Mouse (Mus musculus) midbrain, postnatal 0 days (tissue): ENCODE data around the gene Gm20388. TPM values are rescaled to one million over a fixed set of nuclear protein-coding genes. Genes with fewer than 3 reads are reported as not detected.

Experiments
- ATAC-seq: fragments of 200-750 bp; cut with Nextera tagmentation; 2 replicates; pipeline ENCODE4 v1.8.0; 2017; ENCODE audit warnings: moderate number of reproducible peaks, mild to moderate bottlenecking, moderate TSS enrichment, moderate library complexity; ENCODE audit not compliant: low FRiP score
- DNase-seq: peaks from one replicate; pipeline ENCODE4 v3.0.0-alpha.2; 2015; ENCODE audit warnings: low spot score
- H3K27ac ChIP-seq: fragments of 300-500 bp; sonication (generic); 2 replicates; pipeline ENCODE4 v1.5.1; 2014; ENCODE audit warnings: low read depth, mild to moderate bottlenecking, low read length, mixed read lengths
- H3K27me3 ChIP-seq: fragments of 300-500 bp; sonication (generic); 2 replicates; pipeline ENCODE4 v1.6.1; 2014; ENCODE audit warnings: low read length, control low read depth, mixed read lengths; ENCODE audit not compliant: insufficient read depth
- H3K36me3 ChIP-seq: fragments of 300-500 bp; sonication (generic); 2 replicates; pipeline ENCODE4 v1.6.1; 2014; ENCODE audit warnings: low read length, control low read depth, mixed read lengths; ENCODE audit not compliant: insufficient read depth
- H3K4me1 ChIP-seq: fragments of 300-500 bp; sonication (generic); 2 replicates; pipeline ENCODE4 v1.6.1; 2014; ENCODE audit warnings: mild to moderate bottlenecking, control low read depth, antibody characterized with exemption, low read length, mixed read lengths; ENCODE audit not compliant: insufficient read depth
- H3K4me2 ChIP-seq: fragments of 300-500 bp; sonication (generic); 2 replicates; pipeline ENCODE4 v1.6.1; 2014; ENCODE audit warnings: low read depth, mild to moderate bottlenecking, low read length, mixed read lengths; ENCODE audit not compliant: poor library complexity, severe bottlenecking
- H3K4me3 ChIP-seq: fragments of 300-500 bp; sonication (generic); 2 replicates; pipeline ENCODE4 v1.5.1; 2014; ENCODE audit warnings: low read depth, mild to moderate bottlenecking, low read length, moderate library complexity
- H3K9ac ChIP-seq: fragments of 300-500 bp; sonication (generic); replicated peaks from 2 replicates; pipeline ENCODE4 v1.6.1; 2014; ENCODE audit warnings: mild to moderate bottlenecking, low read length, moderate library complexity, mixed read lengths; ENCODE audit not compliant: poor library complexity, severe bottlenecking
- H3K9me3 ChIP-seq: fragments of 300-500 bp; sonication (generic); 2 replicates; pipeline ENCODE4 v1.6.1; 2016; ENCODE audit warnings: low read length, control low read depth
- CTCF ChIP-seq: IDR thresholded peaks from 2 replicates; pipeline ENCODE4 v1.5.1; 2016; ENCODE audit warnings: antibody characterized with exemption, mild to moderate bottlenecking
- WGBS: fragments of 180-500 bp; shearing (Covaris S2); extraction: QIAGEN DNeasy Blood & Tissue Kit; methylation state at CpG from one replicate; pipeline ENCODE4 v1.1.7; 2014; 5-methylcytosine and 5-hydroxymethylcytosine counted together
- polyA plus RNA-seq: library from polyadenylated mRNA; unstranded; fragments of >200 nt; fragmentation: Nextera tagmentation; extraction: Ambion mirVana; gene quantifications from 2 replicates; pipeline ENCODE4 v1.2.1, GENCODE M21; 2015
- total RNA-seq: library from RNA; depleted of rRNA; stranded (reverse); fragments of >200 nt; gene quantifications from 2 replicates; pipeline ENCODE4 v1.2.3, GENCODE M21; 2014

The Gm20388 gene
- total and polyA plus RNA-seq, 2 experiments from 2014 or later, result 74.2 TPM; not detected in 1

- no peak overlapping the region for H3K27ac ChIP-seq
- no peak overlapping the region for H3K9ac ChIP-seq
- no peak overlapping the region for H3K4me3 ChIP-seq
- ATAC-seq (no peak), DNase-seq (no peak)
- H3K4me1 ChIP-seq, result no peaks in the 10 kb centered on the region
- no peaks in the 10 kb centered on the region for H3K9me3 ChIP-seq
- H3K36me3 ChIP-seq, result 0 out of 2 replicates have a peak, but pooled peaks cover 5% of the 10 kb centered on the region
- WGBS, result 67% methylated on average over 9 of the region's 9 CpGs
- TF ChIP-seq CTCF, result no peak
- H3K27me3 ChIP-seq, result no peaks in the 10 kb centered on the region
- H3K4me2 ChIP-seq, result no peak overlapping the region
Measured at GRCm38 (mm10) chr8:121763700-121764013, 1853.0 kb downstream of the Gm20388 start.

GRCm38 (mm10) chr8:121765594-121766138 lies 1855.0 kb downstream of the Gm20388 start:
- Histone ChIP-seq H3K9me3 (no peaks in the 10 kb centered on the region), H3K36me3 (0 out of 2 replicates have a peak, but pooled peaks cover 5% of the 10 kb centered on the region)
- 81% methylated on average over 7 of the region's 7 CpGs for WGBS

GRCm38 (mm10) chr8:121769095-121769494 lies 1858.5 kb downstream of the Gm20388 start:
- Histone ChIP-seq H3K4me2 (no peak overlapping the region), H3K27me3 (no peaks in the 10 kb centered on the region), H3K27ac (no peak overlapping the region), H3K9ac (no peak overlapping the region), H3K4me1 (peaks cover 6% of the 10 kb centered on the region), H3K36me3 (0 out of 2 replicates have a peak, but pooled peaks cover 5% of the 10 kb centered on the region), H3K9me3 (no peaks in the 10 kb centered on the region), H3K4me3 (no peak overlapping the region)
- 41% methylated on average over 3 of the region's 3 CpGs for WGBS
- no peak for ATAC-seq
- no peak for DNase-seq
- TF ChIP-seq CTCF, result no peak

More at GRCm38 (mm10) chr8:121765594-121766138, 1855.0 kb downstream of the Gm20388 start:
- Histone ChIP-seq H3K4me3 (no peak overlapping the region), H3K4me2 (no peak overlapping the region), H3K27ac (no peak overlapping the region), H3K27me3 (no peaks in the 10 kb centered on the region), H3K9ac (no peak overlapping the region), H3K4me1 (no peaks in the 10 kb centered on the region)
- DNase-seq (no peak), ATAC-seq (no peak)
- TF ChIP-seq CTCF, result no peak

- Histone ChIP-seq H3K27ac (no peak overlapping the region), H3K36me3 (0 out of 2 replicates have a peak, but pooled peaks cover 5% of the 10 kb centered on the region), H3K9ac (no peak overlapping the region), H3K4me3 (no peak overlapping the region), H3K4me1 (peaks cover 6% of the 10 kb centered on the region), H3K4me2 (no peak overlapping the region), H3K9me3 (no peaks in the 10 kb centered on the region), H3K27me3 (no peaks in the 10 kb centered on the region)
- DNase-seq (no peak), ATAC-seq (no peak)
- no peak for TF ChIP-seq CTCF
- WGBS, result 100% methylated on average over 2 of the region's 2 CpGs
Measured at GRCm38 (mm10) chr8:121769621-121770020, 1859.0 kb downstream of the Gm20388 start.

GRCm38 (mm10) chr8:121770845-121771752 lies 1860.5 kb downstream of the Gm20388 start:
- peak overlapping the region; percentile 67 for H3K27ac ChIP-seq
- peak overlapping the region; percentile 46 for H3K9ac ChIP-seq

GRCm38 (mm10) chr8:121773876-121774275 lies 1863.2 kb downstream of the Gm20388 start:
- no peak for DNase-seq
- Histone ChIP-seq H3K4me3 (no peak overlapping the region), H3K27me3 (no peaks in the 10 kb centered on the region), H3K27ac (no peak overlapping the region), H3K9ac (no peak overlapping the region), H3K9me3 (no peaks in the 10 kb centered on the region), H3K4me2 (no peak overlapping the region), H3K4me1 (peaks cover 6% of the 10 kb centered on the region), H3K36me3 (no peaks in the 10 kb centered on the region)
- 90% methylated on average over 12 of the region's 12 CpGs for WGBS
- no peak for TF ChIP-seq CTCF
- ATAC-seq, result no peak

More at GRCm38 (mm10) chr8:121770845-121771752, 1860.5 kb downstream of the Gm20388 start:
- H3K9me3 ChIP-seq, result no peaks in the 10 kb centered on the region
- no peak overlapping the region for H3K4me3 ChIP-seq
- TF ChIP-seq CTCF, result no peak
- DNase-seq, result peak; percentile 75
- no peaks in the 10 kb centered on the region for H3K27me3 ChIP-seq
- 0 out of 2 replicates have a peak, but pooled peaks cover 5% of the 10 kb centered on the region for H3K36me3 ChIP-seq
- H3K4me2 ChIP-seq, result peak overlapping the region; percentile 38
- peak; percentile 84 for ATAC-seq
- H3K4me1 ChIP-seq, result peaks cover 6% of the 10 kb centered on the region
- WGBS, result 21% methylated on average over 19 of the region's 19 CpGs
